Mouse (Mus musculus) ES-E14 (cell line): ENCODE data around the gene Gldc.

ENCODE experiments used
- CHD2 ChIP-seq: IDR thresholded peaks from 2 replicates; pipeline ENCODE4 v1.6.1; 2014; ENCODE audit warnings: mild to moderate bottlenecking, low read depth, low read length, inconsistent platforms
- MAFK ChIP-seq: IDR thresholded peaks from 2 replicates; pipeline ENCODE4 v1.6.1; 2014; ENCODE audit warnings: mild to moderate bottlenecking, low read depth, low read length, inconsistent platforms; ENCODE audit not compliant: insufficient read depth
- ZC3H11A ChIP-seq: IDR thresholded peaks from 2 replicates; pipeline ENCODE4 v1.6.1; 2012; ENCODE audit warnings: low read depth, mild to moderate bottlenecking, inconsistent platforms, low read length, borderline replicate concordance

DNA sequence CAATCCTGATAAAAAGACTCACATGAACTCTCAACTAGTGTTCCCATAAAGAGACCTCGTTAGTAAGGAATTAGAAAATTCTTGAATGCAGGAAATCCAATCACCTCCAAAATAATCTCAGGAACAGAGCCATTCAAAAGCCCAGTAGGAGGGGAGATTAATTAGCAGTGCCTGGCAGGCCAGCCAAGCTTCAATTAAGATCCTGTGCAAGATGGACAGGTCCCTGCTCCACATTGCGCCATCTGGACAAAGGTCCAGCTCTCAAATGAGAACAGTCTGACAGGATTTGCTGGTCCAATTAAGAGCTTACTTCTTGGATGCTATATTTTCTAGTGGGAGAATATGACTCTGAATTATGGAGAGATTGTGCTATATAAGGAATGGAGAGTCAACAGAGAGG lies 15.2 kb downstream of the Gldc start:
- TF ChIP-seq ZC3H11A: no peak
- no peak for TF ChIP-seq CHD2
- no peak for TF ChIP-seq MAFK
